Mouse (Mus musculus) adrenal gland, postnatal 14 days (tissue): Measurements from ENCODE around the gene Jarid2. TPM values are rescaled to one million over a fixed set of nuclear protein-coding genes. Genes with fewer than 3 reads are reported as not detected.
A peak's percentile ranks its signal among the peaks of the same experiment; 100 is the strongest.

Experiments used
- DNase-seq: peaks from one replicate; pipeline ENCODE4 v3.0.0; 2021; ENCODE audit warnings: mixed read lengths
- total RNA-seq: library from RNA; stranded (reverse); gene quantifications from 2 replicates; pipeline ENCODE4 v1.2.3, GENCODE M21; 2021

Gene Jarid2
- total RNA-seq, 1 experiment from 2014 or later, result 53.6 TPM

DNA sequence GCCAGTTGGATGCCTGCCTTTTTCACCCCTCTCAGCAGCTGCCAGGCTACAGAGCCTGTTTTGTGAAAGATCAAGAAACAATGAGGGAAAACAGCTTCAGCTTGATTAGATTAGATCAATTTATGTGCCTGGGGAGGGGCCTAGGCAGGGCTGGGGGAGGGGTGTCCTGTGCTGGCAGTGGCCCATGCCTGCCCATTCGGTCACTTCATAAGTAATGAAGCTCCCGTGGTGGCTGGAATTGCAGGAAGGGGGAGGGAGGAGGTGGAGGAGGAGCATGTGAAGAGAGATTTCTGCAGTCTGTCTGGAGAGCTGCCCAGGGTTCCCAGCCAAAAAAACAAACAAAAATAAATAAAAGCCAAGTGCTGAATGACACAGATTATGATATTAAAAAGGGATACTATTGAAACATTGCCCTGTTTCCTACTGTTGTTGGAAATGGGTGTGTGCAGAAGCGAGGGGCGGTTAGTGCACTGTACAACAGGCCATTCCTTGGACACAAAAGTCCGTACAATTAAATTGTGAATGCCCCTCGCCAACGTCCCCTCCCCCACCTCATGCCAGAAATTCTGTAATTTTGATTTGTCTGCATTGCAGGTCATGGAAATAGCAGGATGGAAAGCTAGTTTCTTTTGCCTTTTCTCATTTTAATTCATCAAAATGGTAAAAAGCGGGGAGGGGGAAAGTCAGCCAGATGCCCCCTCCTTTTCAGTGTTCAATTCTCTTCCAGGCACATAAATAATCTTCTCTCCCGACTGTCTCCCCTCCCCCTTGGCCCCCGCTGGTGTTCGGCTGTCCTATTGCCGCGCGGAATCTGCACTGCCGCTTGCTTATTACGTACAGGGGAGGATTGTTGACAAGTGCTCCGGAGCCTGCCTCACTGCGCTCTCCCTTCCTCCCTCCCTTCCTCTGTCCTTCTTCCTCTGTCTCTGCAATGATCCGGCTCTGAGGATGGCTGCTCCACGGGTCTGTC, 110.9 kb downstream of the Jarid2 start:
- DNase-seq, result peak; percentile 90

DNA sequence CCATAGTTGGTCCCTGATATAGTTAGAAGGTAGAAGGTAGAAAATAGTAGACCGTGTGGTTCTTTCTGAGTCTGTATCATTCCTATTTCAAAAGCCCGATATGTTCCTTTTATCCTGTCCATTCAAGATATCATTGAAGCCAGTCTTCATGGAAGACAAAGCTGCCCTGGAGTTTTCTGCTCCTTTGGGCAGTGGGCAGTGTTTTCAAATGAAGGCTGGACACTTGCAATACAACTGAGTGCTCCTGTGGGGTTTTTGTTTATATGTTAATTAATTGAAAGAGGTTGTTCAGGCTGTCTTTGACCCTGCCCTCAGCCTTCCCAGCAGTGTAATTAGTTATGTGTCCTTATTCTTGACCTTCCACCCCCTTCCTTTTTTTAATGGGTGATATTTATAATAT, 122.2 kb downstream of the Jarid2 start:
- DNase-seq, result no peak

DNA sequence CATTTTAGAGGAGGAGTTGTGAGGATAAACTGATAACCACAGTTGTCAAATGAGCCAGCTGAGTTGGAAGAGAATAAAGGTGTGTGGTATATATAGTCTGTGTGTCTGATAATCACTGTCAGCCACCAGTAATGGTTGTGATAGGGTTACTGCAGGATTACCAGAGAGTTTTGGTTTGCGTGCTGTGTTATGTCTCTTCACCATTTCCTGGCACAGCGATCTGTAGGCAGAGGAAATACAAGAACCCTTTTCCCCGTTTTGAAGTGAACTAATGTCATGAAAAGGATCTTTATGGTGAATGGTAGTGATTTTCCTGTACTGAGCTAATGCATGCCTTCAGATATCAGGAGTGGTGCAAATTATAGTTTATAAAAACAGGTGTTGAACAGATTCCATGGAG, 122.8 kb downstream of the Jarid2 start:
- no peak for DNase-seq

DNA sequence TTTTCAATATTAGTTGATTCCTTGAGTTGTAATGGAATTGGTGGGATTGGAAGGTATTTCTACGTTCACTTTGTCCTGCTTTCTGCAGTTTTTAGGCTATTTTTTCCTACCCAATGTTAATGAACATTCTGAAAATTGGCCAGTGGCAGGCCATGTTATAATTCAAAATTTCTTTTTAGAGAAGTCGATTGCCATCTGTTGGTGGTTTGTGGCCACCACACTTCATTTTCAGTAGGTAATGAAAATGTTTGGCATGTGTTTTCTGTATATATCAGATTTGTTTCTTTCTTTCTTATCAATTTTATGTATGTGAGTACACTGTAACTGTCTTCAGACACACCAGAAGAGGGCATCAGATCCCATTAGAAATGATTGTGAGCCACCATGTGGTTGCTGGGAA, 136.3 kb downstream of the Jarid2 start:
- no peak for DNase-seq

DNA sequence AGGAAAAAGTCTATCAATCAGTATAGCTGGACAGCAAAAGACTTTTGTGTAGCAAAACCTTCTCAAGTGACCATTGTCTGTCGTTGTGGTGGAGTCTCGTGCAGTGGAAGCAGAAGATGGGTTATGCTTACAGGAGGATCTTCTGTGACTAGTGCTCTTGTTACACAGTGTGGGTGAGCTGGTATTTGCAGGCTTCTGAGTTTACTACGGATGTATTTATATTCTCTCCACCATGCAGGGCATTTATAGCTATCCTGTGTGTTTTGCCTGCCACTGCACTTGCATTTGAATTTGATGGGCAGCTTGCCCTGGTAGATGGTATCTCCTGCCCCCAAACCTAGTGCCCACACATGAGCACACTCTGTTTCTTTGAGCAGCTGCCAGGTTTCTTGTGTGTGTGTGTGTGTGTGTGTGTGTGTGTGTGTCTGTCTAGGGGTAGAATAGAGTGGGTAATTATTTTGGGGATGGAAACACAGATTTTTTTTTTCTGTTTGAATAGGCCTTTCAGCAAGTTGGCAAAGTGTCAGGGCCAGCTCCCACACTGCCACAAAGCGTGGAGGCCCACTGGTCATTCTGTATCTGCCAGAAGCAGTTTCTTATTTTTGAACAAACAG, 138.9 kb downstream of the Jarid2 start:
- no peak for DNase-seq

DNA sequence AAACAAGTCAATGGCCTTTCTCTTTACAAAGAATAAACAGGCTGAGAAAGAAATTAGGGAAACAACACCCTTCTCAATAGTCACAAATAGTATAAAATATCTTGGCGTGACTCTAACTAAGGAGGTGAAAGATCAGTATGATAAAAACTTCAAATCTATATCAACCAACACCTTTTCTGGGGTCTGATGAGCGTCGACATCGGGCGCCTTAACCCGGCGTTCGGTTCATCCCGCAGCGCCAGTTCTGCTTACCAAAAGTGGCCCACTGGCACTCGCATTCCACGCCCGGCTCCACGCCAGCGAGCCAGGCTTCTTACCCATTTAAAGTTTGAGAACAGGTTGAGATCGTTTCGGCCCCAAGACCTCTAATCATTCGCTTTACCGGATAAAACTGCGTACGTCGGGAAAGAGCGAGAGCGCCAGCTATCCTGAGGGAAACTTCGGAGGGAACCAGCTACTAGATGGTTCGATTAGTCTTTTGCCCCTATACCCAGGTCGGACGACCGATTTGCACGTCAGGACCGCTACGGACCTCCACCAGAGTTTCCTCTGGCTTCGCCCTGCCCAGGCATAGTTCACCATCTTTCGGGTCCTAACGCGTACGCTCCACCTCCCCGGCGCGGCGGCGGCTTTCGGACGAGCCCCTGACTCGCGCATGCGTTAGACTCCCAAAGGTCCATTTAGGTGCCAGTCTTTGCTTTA, 140.3 kb downstream of the Jarid2 start:
- peak; percentile 98 for DNase-seq

DNA sequence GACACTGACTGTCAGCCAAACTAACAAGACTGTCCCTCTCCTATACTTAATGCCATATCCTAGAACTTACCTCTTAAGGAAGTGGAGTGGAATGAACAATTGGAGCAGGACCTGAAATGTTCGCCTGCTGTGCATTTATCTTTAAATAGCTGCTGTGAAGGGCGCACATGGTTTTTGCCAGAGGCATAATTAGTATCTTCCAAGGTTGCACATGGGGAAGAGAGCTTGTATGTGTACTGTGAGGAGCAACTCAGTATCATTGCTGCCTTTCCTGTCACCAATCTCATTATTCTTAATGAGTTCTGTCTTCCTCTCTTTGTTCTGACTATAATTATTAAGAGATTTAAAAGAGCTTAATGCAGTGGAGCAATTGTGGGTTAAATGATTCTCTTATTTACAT, 147.5 kb downstream of the Jarid2 start:
- no peak for DNase-seq

DNA sequence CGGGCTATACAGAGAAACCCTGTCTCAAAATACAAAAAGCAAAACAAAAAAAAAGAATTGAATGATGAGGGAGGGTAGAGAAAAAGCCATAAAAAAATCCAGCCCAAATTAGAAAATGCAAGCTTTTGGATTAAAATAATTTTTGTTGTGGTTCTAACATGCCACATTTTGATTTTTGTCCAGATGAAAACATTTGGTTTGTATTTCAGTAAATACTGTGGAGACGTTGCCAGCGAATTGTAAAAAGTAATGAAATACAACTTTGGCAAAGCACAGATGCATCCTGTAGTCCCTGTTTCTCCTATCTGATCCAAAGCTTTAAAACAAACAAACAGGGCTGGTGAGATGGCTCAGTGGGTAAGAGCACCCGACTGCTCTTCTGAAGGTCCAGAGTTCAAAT, 151.7 kb downstream of the Jarid2 start:
- DNase-seq, result no peak

DNA sequence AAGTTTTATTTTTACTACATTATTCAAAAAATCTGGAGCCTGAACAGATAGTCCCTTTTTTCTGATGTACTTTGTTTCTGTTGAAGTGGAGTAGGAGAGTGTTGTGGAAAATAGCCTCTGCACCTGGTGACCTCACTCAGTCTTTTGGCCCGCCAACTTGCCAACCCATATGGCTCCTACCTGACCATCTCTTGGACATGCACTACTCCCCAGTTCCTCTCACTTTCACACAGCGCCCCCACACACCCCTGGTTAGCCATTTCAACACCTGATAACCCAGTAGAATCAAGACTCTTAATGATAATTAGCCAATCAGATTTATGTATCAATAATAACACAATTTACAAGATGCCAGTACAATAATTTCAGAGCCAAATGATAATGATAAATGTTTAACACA, 156.9 kb downstream of the Jarid2 start:
- no peak for DNase-seq

DNA sequence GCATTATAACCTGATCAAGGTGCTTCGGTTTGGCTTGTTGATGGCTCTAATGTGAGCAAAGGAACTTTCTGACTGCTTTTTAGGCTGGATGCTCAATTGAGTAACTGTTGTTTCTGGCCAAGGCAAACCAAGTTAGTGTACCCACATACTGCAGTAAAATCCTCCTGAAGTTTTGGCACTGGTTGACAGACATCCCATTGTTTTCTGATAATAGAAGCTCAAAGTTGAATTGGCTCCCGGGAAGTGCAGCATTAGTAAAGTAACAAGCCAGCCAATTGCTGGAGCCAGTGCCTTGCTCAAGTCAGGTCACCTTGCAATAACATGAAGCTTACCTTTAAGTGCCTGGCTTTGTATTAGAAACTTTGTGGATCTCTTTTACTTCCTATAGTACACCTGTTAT, 161.3 kb downstream of the Jarid2 start:
- no peak for DNase-seq

DNA sequence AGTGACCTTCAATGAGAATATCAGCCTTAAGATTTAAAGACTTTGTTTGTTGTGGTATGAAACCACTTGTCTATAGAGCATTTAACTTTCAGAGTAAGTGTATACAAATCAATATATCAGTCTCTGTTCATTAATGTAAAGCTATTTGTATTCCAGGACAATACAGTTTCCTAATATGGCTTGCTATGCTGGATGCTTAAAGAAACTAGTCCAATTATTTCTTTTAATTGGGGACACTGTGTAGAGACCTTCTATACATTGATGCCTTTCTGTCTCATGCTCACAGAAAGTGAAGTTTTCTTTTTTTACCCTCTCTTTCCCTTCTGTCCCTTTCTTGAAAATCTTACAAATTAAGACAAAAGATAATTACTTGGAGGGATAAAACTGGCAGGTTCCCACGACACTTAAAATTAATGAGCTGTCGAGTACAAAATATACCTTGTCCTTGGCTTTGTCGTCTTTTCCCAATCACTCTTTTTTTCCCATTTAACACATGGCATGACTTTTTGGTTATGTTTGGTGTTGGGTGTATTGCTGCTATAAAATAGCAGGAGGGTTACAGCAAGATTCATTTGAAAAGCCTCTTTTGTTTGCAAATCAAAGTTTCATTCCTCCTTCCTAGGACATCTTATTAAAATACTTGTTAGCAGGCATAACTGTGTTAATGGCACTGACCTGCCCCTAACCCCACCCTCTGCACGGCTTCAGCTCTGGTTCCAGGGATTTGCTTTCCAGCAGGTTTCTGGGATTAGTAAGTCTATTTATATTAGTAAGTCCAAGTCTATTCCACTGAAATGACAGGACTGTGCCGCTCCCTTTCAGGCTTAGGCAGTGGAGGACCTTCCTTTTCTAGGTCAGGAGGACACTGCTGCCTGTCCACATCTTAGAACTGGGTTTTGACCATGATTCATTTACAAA, 162.8 kb downstream of the Jarid2 start:
- no peak for DNase-seq

DNA sequence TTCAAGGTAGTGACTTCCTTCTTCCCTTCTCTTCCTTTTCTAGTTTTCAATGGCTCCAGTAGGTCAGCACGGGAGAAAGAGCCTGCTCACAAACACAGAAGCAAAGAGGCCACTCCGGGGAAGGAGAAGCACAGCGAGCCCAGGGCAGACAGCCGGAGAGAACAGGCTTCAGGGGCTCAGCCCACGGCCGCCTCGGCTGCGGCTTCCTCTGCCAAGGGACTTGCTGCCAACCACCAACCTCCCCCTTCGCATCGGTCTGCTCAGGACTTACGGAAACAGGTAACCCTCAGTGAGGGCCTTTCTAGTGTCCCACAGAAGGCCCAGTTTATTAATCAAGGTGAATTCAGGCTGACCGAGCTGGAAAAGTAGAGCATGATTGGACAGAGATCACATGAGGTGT, 166.9 kb downstream of the Jarid2 start:
- no peak for DNase-seq

DNA sequence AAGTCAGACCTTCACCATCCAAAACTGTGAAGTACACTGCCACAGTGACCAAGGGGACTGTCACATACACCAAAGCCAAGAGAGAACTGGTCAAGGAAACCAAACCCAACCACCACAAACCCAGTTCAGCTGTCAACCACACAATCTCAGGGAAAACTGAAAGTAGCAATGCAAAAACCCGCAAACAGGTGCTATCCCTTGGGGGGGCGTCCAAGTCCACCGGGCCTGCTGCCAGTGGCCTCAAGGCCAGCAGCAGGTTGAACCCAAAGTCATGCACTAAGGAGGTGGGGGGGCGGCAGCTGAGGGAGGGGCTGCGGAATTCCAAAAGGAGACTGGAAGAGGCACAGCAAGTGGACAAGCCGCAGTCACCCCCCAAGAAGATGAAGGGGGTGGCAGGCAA, 173.0 kb downstream of the Jarid2 start:
- DNase-seq, result no peak

DNA sequence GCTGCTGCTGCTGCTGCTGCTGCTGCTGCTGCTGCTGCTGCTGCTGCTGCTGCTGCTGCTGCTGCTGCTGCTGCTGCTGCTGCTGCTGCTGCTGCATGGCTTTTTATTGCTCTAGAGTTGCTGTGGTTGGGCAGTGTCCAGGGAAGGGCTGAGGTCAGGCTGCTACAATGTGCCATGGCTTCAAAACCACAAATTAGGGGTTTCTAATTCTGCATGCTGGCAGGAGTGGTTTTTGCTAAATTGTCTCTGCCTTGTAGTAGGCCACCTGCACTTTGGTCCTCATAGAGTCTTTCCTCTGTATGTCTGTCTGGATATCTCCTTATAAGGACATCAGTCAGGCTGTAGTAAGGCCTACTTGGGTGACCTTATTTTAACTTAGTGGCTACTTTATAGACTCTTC, 174.1 kb downstream of the Jarid2 start:
- DNase-seq, result no peak

DNA sequence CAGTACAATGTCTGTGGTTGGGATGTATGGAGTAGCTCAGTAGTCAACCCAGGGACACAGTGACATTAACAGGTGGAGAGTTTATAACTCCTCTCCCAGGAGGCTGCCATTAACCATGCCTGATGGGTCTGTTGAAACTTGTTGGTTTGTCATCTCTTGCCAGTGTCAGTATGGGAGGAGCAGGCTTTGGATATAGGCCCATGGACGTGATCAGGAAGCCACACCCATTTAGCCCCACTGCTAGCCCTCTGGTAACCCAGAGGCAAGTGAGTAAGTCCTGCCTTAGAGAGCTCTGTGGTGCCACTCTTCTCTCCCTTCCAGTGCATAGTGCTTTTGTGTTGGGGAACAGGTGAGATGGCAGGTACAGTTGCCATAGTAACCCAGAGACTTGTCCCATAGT, 175.0 kb downstream of the Jarid2 start:
- no peak for DNase-seq

DNA sequence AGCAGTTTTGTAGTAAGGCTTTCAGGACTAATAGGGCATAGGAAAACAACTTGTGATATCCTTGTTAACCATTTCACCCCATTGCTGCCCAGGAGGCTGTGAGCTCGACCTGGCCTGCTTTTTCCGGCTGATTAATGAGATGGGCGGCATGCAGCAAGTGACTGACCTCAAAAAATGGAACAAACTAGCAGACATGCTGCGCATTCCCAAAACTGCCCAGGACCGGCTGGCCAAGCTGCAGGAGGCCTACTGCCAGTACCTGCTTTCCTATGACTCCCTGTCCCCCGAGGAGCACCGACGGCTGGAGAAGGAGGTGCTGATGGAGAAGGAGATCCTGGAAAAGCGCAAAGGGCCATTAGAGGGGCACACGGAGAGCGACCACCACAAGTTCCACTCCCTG, 176.9 kb downstream of the Jarid2 start:
- no peak for DNase-seq

DNA sequence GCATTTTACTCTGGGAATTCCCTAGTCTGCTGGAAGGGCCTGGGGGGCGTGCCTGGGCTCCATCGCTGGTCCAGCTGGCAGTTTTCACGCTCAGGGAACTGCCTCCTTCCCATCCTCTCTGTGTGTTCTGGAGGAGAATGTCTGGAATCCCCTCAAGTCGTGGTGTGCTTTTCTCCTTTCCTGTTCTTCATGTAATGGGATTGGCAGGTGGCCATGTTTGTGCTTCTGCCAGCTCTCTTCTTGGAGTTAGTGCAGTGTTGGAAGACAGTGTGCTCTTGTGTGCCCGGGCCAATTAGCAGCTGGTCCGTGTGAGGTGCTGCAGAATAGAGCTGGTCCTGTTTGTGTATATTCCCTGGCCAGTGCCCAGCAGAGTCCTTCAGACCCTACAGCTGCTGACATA, 178.4 kb downstream of the Jarid2 start:
- DNase-seq, result peak; percentile 77

DNA sequence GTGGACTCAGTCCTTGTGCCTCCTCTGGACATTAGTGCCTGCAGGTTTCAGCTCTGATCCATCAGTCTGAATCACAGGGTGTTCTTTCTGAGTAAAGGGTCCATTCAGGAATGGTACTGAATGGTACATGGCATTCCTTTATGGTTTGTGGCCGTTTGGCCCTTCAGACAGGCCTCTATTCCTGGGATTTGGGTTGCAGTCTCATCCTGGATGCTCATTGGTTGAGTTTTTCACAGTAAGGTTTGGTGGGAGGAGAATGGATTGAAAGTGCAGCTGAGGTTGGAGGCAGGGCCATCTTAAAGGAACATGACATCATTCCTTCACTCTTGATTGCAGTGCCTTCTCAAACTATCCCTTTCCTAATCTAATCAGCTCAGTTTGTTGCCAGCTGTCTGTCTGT, 179.5 kb downstream of the Jarid2 start:
- DNase-seq, result no peak

DNA sequence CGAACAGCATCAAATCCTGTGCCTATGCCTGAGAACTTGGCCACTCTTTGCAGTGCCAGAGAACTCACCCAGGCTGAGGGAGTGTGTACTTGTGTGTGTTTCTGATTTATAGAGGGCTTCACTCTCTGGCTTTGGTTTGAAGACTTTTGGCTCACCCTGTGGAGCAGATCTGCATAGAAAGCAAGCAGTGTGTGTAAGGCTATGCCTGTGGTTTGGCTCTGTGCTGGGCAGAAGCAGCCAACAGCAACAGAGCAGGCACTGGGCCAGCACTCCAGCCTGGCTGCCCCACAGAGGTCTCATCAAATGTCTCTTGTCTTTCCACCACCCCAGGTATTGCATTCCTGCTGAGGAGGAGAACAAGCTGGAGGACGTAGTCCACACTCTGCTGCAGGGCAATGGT, 183.6 kb downstream of the Jarid2 start:
- peak; percentile 62 for DNase-seq

DNA sequence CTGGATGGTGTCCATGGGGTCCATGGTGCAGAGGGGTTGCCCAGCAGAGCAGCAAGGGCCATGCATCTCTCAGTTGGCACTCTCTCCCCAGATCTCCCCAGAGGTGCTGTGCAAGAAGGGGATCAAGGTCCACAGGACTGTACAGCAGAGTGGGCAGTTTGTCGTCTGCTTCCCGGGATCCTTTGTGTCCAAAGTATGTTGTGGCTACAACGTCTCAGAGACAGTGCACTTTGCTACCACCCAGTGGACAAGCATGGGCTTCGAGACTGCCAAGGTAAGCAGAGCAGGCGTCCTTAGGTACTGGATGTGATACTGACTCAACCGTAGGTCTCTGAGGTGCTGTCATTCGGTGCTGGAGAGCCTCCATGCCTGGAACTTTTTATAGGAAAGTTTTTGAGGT, 184.3 kb downstream of the Jarid2 start:
- no peak for DNase-seq

DNA sequence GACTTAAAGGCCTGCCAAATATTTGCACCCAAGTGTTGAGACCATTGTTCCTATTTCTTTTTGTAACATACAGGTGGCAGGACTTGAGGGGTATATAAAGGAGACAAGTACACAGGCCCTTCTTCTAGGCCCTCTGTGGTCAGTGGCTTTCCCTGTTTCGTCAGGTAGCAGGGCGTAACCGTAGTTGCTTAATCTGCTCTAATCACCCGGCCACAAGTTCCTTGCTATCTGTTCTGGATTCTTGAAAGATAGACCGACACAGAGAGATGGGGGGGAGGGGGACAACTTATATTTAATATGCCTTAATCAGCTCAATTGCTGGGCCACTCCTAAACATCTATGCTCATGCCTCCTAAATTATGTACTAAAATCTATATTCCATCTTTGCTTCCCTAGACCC, 186.1 kb downstream of the Jarid2 start:
- DNase-seq, result no peak

DNA sequence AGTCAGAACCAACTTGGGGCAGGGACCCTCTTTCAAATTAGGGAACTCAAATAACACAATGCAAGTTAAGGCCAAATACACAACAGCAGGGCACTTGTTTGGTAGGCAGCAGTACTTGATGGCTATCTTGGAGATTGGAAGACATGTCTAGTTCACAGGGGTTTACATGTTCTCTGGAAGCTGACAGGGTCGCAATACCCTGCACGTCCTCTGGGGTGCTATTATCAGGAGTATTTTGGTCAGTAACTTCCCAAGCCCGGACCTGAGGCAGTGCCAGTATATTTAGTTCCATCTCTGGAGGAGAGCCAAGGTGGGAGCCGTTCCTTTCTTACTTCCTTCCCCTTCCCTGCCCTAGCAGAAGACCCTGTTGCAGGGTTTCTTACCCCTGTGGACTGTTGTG, 186.7 kb downstream of the Jarid2 start:
- peak; percentile 26 for DNase-seq
